Mouse (Mus musculus) lung, adult 18-20 months (tissue): ENCODE measurements around the gene Cds1.
A peak's percentile ranks its signal among the peaks of the same experiment; 100 is the strongest.

Experiments used
- DNase-seq, 2 experiments: peaks; one replicate each; pipeline ENCODE4 v3.0.0; 2022; ENCODE audit warnings: mixed read lengths in 2 of 2

Cds1 gene

DNA sequence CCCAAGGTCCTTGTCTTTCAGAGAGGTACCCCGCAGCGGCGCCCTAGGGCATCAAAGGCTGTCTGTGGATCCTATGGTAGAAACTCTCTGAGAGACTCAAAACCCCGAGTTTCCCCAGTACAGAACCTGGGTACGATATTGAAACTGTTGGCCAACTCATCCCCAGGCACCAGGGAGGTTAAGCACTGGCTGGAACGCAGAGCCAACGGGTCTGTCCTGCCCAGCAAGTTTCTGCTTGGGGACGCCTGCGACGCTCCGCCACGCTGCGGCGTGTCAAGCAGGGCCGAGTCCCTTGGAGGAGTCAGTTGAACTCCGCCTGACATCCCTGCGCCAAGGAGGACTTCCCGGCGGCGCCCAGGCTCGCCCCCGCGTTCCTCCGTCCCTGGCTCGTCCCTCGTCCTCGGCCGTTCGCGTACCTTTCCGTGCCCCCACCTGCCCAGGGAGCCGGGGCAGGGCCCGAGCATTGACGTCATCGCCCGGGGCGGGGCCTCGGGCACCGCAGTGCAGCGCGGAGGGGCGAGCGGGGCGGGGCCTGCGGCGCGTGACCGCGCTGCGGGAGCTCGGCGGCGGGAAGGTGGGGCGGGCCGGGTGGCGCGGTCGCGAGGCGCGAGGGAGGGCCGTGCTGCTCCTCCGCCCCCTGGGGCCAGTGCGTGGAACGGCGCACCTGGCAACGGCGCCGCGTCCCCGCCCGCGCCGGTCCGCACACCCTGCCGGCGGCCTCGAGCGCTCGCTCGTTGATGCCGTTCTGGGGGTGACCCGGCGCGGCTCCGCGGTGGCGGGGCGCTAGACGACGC is at the start of gene Cds1:
TSS of gene Cds1 (plus strand) at position 577 of the 794 bp plus-strand sequence.
- peak; percentile 84 to 88 for DNase-seq

DNA sequence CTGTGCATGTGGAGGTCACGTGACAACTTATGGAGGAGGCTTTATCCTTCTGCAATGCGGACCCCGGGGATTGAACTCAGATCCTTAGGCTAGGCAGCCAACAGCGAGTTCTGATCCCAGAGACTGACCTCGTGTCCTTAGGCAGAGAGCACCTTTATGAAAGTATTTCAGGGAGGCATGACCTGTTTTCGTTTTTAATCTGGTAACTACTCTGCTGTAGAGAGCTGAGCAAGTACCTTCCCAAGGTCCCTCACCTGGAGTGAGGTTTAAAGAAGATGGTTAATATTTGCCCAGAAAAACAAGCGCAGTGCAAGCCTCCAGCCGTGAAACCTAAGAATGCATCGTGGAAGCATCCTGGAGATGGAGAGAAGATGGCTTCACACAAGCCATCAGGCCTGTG is 40.7 kb upstream of the Cds1 start:
- no peak for DNase-seq

DNA sequence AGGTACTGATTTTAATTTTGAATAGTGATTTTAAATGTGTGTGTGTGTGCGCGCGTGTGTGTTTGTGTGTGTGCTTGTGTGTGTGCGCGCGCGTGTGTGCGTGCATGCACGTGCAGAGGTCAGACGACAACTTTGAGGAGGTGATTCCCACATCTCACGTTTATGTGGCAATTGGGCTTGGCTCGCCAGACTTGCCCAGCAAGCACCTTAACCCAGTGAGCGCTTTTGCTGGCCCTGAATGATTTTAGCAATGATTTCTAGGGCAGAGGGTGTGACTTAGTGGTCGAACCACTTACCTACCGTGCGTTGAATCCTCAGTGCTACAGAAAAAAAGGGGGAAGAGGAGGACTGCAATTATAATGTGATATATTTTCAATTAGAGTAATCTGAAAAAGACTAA is 40.2 kb upstream of the Cds1 start:
- DNase-seq, result peak in 1 of 2 experiments; percentile 42

DNA sequence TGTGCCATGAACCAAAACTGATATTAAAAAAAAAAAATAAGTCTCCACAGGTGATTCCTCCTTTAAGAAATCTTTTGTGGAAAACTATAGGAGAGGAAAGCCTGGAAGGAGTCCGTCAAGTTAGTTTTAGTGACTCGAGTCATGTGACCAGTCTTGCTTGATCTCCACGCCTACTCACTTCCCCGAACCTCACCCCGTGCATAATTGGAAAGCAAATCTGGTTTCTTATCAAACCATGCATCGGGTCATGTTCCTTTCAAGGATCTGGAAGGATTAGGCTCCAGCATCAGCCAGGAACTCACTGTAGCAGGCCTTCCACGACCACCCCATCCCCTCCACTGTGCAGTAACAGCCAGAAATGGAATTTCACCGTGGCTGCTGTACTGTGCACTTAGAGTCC is 39.2 kb upstream of the Cds1 start:
- no peak for DNase-seq

DNA sequence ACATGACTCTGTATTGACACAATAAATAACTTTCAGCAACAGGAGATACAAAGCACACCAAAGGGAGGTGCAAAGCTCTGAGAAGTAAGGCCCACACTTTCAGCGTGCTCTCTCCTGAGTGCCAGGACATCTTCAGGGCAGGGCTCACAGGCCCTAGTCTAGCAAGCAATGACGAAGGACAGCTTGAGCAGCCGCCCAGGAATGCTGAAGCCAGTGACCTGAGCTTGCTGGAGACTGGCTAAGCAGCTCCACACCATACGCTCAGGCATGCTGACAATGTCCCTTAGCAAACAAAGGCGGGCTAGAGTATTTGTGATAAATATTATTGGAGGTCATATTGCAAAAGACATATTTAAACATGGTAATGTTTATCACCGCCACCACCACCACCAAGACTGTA is 38.6 kb upstream of the Cds1 start:
- DNase-seq, result peak; percentile 34 to 56

DNA sequence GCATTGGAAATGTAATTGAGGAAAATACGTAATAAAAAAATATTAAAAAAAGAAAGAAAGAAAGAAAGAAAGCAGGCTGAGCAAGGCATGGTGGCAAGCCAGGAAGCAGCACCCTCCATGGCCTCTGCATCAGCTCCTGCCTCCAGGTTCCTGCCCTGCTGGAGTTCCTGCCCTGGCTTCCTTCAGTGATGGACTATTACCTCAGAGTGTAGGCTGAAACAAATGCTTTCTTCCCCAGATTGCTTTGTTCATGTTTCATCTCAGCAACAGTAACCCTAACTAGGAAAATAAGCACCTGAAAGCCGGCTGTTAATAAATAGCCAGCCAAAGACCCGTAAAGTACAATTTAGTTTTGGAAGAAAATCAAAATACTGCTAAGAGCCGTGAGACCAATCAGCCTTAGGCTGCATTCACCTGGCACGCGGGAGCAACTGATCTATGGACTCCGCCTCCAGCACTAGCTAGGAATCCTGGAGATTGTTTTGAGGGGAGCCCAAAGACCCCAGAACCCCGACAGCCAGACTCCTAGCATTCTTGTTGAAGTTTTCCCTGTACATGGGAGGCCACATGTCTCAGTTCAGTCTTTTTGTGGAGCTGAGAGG is 36.5 kb upstream of the Cds1 start:
- no peak for DNase-seq

DNA sequence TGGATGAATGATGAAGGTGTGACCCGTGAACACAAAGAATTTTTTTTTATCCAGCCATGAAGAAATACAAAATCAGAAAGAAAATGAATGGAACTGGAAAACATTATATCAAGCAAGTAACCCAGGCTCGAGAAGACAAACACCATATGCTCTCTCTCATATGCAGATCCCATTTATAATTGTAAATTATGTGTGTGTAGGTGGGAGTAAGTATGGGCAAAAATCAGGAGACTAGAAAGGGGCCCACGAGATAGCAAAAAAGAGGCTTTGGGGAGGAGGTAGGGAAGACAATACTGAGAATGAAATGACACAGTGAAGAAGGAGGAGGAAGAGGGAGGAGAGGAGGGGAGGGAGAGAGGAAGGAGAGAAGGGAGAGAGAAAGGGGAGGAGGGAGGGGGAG is 27.6 kb upstream of the Cds1 start:
- DNase-seq, result no peak

DNA sequence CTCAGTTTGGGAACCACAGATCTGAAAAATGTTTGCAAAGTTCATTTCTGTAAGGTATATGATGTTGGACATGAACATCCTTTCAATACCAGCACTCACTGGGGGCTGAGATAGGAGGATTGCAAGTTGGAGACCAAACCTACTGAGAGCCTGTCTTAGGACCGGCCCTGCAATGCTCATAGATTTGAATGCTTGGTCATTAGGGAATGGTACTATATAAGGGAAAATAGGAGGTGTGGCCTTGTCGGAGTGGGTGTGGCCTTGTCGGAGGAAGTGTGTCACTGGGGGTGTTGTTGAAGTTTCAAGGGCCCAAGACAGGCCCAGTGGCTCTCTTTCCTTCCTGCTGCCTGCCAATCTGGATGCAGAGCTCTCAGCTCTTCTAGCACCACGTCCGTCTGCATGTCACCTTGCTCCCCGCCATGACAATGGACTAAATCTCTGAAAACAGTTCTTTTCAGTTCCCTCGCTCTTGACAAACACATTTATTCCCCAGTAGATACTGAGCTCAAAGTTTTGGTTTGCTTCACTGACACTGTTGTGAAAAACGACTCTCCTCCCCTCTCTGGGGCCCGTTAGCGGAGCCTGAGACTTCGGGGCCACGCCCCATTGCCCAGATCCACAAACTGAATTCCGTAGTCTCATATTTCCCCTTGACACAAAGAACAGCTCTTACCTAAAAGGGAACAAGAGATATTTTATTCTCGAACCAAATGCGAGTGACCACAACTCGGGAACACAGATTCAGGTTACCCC is 24.3 kb upstream of the Cds1 start:
- DNase-seq, result no peak

DNA sequence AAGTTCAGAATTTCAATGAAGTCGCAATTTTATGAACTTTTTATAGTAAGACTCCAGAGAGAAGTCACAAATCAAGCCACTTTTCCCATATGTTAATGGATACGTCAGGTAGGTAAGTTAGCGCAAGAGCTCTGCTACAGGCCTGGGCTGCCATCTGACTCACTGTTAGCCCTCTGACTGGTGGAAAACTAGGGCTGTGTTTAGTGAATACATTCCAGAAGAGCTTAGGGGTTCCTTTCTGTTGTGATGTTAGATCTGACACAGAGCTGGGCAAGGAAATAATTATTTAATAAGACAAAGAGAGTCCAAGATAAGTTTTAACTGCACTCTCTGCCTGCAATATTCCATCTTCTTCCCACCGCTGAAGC is 23.7 kb upstream of the Cds1 start:
- no peak for DNase-seq

DNA sequence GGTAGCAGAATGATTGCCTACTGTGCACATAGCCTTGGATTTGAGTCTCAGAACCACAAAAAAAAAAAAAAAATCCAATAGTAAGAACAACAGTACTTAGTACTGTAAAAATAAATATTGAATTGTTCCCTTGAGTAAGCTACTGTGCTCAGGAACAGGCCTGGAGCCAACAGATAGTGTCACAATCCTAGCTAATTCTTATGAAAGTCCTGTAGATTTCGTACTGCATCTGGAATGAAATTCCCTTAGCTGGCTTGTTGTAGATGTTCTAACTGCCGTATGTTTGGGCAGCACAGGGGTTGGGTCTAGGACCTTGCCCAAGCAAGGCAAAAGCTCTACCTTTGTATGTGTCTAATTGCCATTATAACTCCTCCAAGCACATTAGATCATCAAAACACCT is 22.9 kb upstream of the Cds1 start:
- DNase-seq, result peak; percentile 71 to 79

DNA sequence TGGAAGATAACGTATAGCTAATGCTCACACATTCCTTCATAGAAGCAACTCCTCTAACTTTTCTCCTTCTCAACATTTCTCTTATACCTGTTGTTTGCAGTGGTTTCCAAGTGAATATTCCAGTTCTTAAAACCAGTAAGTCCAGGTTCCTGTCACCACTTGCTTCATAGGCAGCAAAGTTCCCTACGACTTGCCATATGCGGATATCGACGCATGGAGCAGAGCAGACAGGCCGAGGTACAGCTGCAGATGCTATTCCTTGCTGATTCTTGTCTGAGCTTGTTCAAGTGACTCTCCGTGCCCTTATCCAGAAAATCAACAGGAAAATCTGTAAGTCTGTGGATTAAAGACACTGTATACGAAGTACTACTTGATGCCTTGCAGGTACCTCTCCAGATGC is 22.5 kb upstream of the Cds1 start:
- no peak for DNase-seq

DNA sequence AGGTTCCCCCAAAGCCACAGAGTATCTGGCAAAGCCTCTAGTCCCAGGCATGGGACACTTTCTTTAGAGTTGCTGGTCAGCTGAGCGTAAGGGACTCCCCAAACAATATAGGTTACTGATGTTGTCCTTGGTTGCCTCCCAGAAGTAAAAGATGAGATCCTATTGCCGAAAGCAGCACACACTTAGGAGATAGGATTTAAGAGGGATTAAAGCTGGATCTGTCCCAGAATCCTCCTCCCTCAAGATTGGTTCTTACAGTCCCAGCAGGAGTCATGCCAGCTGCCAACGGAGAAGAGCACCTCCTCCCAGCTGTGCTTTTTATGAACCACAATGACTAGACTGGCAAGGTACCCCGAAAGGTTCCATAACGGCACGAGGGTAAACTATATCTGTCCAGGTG is 20.0 kb upstream of the Cds1 start:
- no peak for DNase-seq

DNA sequence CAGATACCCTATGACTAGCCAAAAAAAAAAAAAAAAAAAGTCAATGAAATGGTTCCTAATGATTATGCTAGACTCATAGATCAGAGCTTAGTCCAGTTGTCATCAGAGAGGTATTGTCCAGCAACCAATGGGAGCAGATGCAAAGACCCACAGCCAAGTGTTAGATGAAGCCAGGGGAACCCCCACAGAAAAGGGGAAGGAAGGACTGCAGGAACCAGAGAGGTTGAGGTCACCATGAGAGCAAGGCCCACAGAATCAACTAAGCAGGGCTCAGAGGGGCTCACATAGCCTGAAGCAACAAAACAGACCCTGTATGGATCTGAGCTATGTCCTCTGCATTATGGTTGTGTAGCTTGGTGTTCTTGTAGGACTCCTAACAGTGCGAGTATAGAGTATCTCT is 11.2 kb upstream of the Cds1 start:
- DNase-seq, result no peak

DNA sequence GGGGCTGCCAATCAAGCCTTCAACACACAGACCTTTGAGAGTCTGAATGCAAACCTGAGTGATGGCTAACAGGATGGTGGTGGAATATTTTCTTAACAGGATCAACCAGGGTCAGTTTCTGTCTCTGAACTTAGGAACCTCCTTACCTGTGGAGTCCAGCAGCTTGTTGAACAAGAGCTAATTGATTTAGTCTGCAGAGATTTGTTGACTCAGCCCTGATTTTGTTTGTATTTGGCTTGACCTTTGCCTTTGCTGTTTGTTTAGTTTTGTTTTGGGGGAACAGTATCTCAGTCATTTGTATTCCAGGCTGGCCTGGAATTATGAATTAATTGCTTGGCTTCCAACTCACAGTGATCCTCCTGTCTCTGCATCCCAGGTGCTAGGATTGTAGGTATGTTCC is 7.3 kb upstream of the Cds1 start:
- DNase-seq, result no peak

DNA sequence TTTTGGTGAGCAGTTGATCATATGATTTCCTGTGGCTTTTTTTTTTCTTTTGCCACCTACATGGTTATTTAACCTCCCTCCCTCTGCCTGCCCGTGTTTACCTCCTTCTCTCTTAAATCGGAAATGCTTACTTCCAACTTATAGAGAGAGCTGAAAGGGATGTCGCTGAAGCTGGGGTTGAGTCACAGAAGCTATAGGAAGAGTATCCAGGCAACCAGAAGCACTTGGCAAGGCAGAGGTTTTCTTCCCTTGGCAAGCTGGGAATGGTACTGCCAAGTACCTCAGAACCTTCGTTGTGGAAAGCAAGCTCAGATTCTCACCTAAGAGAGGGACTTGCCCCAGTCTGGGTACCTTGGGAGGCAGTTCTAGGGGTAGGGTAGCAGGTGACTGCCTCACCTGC is 3.2 kb upstream of the Cds1 start:
- DNase-seq, result no peak

DNA sequence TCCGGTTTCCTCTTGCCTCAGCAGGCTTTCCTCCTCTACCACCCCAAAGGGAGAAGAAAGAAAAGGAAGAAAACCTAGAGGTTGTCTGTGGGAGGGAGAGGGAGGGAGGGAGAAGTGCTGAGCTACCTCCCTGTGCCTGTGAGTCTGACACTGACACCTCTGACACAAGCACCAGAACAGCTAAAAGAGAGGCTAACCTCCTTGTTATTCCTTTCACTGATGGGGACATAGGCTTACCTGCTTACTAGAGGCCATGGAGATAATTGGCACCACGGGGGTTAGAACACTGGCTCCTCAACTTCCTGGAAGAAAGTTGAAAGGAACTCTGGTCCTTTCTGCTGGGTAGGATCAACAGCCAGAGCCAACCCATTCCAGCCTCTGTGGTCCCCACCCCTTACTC is 1.4 kb upstream of the Cds1 start:
- no peak for DNase-seq

DNA sequence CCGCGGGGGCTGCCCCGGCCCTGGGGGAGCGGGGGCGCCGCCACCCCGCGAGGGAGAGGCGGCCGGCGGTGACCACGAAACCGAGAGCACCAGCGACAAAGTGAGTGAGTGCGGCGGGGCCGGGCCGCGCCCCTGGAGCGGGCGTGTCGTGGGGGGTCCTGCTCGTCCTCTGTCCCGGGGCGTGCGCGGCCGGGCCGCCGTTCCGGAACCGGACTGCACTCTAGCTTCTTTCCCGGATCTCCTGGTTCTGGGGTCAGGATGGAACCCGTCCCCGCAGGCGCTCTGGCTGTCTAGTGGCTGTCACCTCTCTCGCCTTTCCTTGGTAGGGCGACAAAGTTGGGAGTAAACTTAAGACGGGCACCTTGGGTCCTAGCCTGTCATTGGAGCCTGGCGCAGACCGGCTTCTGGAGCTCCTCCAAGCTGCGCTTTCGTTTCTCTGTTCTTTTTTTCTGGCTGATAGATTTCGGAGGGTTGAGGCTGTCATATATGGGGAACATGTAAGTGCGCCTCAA is 516 bp downstream of the Cds1 start:
- peak; percentile 26 to 38 for DNase-seq

DNA sequence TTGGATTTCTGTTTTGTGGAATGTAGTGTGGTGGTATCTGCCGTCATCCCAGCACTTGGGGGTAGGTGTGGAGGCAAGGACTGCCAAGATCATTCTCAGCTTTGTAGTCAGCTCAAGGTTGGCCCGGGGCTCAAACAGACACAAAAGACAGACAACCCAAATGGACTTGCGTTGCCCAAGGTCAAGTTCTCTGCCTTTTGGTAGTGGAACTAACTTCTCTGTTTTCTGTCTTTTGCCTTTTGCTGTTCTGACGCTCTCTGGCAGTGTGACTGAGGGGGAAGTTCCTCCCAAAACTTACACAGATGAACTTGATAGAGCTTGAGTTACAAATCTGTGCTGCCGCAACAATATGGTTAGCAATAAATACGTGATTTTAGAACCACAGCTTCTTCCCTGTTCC is 1.3 kb downstream of the Cds1 start:
- no peak for DNase-seq

DNA sequence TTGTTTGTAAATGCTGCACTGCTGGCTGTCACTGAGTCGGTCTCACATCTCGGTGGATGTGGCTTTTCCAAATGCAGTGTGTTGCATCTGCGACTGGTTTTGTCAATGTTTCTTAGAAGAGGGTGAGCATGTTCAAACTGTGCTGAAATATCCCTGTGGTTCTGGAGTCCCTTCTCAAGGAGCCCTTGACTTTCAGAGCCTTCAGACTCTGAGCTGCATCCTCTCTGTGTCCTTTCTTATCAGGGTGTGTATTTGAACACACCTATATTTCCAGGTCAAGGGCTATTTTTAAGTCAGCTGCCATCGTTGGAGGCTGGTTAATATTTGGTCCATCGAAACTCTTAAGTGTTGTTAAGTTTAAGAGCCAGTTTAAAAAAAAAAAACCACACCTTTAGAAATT is 2.2 kb downstream of the Cds1 start:
- peak in 1 of 2 experiments; percentile 51 for DNase-seq

DNA sequence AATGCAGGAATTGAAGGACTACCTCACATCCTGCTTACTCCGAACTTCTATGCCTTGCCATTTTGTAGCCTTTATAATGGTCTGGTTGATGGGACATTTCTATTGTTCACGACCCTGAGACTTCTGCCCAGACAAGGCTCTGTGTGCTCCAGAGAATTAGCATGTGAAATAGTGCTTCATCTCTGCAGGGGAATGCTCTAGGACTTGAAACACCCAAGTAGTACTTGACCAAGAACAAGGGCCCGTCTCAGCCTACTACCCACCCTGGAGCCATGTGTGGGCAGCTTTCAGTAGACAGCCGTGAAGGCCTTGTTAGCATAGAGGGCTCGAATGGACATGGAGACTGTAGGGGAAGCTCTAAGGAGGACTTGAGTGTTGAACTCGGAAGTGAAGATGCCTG is 2.6 kb downstream of the Cds1 start:
- peak in 1 of 2 experiments; percentile 28 for DNase-seq

DNA sequence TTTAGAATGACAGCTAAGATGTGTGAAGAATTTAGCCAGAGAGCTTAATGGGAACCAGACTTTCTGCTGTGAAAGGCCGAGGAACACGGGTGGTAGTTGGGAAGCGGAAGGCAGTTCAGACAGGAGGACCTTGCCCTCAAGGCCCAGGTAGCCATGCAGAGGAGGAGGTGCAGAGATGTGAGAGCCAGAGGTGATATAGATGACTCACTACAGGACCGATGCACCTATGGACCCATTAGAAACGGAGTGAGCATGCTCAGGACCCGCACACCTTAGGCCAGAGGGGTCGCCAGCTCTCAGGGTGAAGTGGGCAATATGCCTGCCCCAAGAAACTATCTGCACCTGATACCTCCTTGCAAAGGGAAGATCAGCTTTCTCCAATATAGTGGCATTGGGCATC is 3.6 kb downstream of the Cds1 start:
- no peak for DNase-seq

DNA sequence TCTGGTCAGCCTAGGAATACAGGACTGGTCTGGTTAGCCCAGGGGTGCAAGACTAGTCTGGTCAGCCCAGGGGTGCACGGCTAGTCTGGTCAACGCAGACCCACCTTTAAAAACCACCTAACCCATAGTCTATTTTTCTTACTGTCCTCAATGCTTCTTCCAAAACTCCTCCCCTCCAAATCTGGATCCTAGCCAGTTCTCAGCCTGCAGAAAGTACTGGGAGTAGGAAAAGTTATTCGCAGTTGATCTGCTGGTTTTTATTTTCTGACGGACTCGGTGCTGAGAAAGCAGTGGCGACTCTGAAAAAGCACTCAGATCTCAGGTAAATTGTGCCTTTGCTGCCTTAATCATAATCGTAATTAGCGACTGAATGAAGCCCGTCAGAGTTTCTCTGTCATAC is 7.7 kb downstream of the Cds1 start:
- no peak for DNase-seq

DNA sequence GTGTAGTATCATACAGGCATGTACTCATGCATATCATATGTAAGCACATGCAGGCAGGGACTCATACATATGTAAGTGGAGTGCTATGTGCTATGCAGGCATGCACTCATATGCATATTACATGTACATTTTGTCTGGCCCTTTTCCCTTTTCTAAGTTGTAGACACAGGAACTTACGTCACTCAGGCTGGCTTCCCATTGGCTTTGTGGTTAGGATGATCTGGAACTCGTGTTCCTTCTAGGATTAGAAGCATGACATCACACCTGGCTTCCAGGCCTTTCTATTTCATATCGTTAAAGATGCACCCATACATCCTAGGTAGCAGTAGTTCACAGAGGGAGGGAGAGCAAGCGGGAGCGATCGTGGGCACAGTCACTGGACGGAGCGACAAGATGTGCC is 10.3 kb downstream of the Cds1 start:
- DNase-seq, result no peak

DNA sequence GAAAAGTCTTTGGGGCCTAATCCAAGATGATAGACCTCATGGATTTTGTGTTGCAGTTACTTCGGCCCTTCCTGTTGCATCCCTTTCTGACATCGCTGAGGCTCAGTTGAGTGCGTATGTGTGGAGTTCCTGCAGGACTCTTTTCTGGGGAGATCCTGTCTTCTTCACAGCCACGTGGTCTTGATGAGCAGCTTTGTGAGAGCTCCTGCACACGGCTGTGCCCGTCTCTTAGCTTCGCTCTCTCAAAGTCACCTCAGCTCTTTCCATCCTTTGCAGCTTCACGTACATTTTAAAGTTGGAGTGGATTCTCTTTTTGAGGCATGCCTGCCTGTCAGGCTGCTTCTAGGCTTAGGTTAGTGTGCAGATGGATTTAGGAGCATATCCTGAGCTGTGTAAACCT is 11.6 kb downstream of the Cds1 start:
- no peak for DNase-seq
